Mouse (Mus musculus): ENCODE measurements around the gene Smarce1.

DNA sequence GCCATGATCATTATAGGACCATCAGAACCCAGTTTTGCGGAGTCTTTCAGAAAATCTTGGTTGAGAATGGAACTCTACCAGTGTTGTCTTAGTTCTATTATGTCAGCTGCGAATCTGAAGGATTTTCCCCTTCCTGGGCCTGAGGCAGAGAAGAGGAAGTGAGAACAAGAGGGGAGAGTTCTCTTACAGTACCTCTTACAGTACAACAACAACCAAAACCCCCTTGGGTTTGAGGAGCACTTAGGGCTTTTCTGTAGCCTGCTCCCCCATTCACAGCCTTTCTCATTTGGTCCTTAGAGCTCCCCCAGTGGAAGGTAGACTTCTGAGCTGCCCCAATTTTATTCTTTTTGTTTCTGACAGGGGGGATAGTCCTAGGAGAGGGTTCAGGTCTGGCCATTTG is 44.0 kb downstream of the Smarce1 start:
- TF ChIP-seq CTCF (IDR thresholded peaks at IDR 0.05; ENCODE audit: borderline replicate concordance, control insufficient read depth, extremely low read depth, insufficient read depth, low read length, poor library complexity) (no peak), POLR2A (IDR thresholded peaks at IDR 0.05; ENCODE audit: control insufficient read depth, extremely low read depth, insufficient read depth, low read length, poor library complexity) (no peak)

All from thymus, adult 2 months (tissue).